Mouse (Mus musculus): Measurements from ENCODE around the gene Ncor1. TPM values are rescaled to one million over a fixed set of nuclear protein-coding genes. Genes with fewer than 3 reads are reported as not detected.
"Not testable (repeated sequence)": the region's sequence is repeated elsewhere in the genome, so short reads cannot be mapped to it uniquely, and the experiment has no call there.

Gene Ncor1
- total RNA-seq, 2 experiments from 2014 or later, result 126 TPM

- intact Hi-C loops (cut with DNase I), result no loop called here
- DNase-seq (ENCODE audit: low spot score), result no peak
These were observed 5.0 kb upstream of the Ncor1 start for GRCm38 (mm10) chr11:62463225-62463915.

- intact Hi-C loops (cut with DNase I); DNase-seq (ENCODE audit: low spot score): not testable (repeated sequence)
These were observed 4.2 kb upstream of the Ncor1 start for GRCm38 (mm10) chr11:62462529-62462928.

GRCm38 (mm10) chr11:62458780-62459179, 439 bp upstream of the Ncor1 start:
- intact Hi-C loops (cut with DNase I), result loop anchor here (5.0 kb wide), 2 partner anchors 79 to 94 kb away; partner anchors contain the start of genes Cenpv and Ubb

GRCm38 (mm10) chr11:62457891-62458270, 460 bp downstream of the Ncor1 start:
- no peak for DNase-seq (ENCODE audit: low spot score)
- intact Hi-C loops (cut with DNase I), result loop anchor here (2.0 to 5.0 kb wide), 3 partner anchors 37 to 94 kb away; partner anchors contain the start of genes Cenpv and Ubb

More at GRCm38 (mm10) chr11:62458780-62459179, 439 bp upstream of the Ncor1 start:
- DNase-seq (ENCODE audit: low spot score), result no peak

- intact Hi-C loops (cut with DNase I), result loop anchor here (2.0 to 5.0 kb wide), 3 partner anchors 37 to 95 kb away; partner anchors contain the start of genes Cenpv and Ubb
- peak; percentile 86 for DNase-seq (ENCODE audit: low spot score)
These were observed 975 bp downstream of the Ncor1 start for GRCm38 (mm10) chr11:62457241-62457890.

GRCm38 (mm10) chr11:62456483-62457172, 1.7 kb downstream of the Ncor1 start:
- intact Hi-C loops (cut with DNase I), result loop anchor here (2.0 to 5.0 kb wide), 3 partner anchors 38 to 96 kb away; partner anchors contain the start of genes Cenpv and Ubb
- DNase-seq (ENCODE audit: low spot score), result peak; percentile 3

- intact Hi-C loops (cut with DNase I), result loop anchor here (2.0 to 5.0 kb wide), 3 partner anchors 39 to 96 kb away; partner anchors contain the start of genes Cenpv and Ubb
- no peak for DNase-seq (ENCODE audit: low spot score)
These were observed 2.3 kb downstream of the Ncor1 start for GRCm38 (mm10) chr11:62456021-62456482.

- intact Hi-C loops (cut with DNase I), result loop anchor here (5.0 kb wide), 2 partner anchors 82 to 97 kb away; partner anchors contain the start of genes Cenpv and Ubb
- no peak for DNase-seq (ENCODE audit: low spot score)
These were observed 3.1 kb downstream of the Ncor1 start for GRCm38 (mm10) chr11:62455193-62455592.

- DNase-seq (ENCODE audit: low spot score), result no peak
- intact Hi-C loops (cut with DNase I), result no loop called here
These were observed 9.4 kb downstream of the Ncor1 start for GRCm38 (mm10) chr11:62448971-62449370.

GRCm38 (mm10) chr11:62445799-62446198, 12.5 kb downstream of the Ncor1 start:
- intact Hi-C loops (cut with DNase I), result no loop called here
- no peak for DNase-seq (ENCODE audit: low spot score)

- intact Hi-C loops (cut with DNase I), result no loop called here
- DNase-seq (ENCODE audit: low spot score), result no peak
These were observed 17.5 kb downstream of the Ncor1 start for GRCm38 (mm10) chr11:62440670-62441315.

GRCm38 (mm10) chr11:62432211-62432610, 26.1 kb downstream of the Ncor1 start:
- DNase-seq (ENCODE audit: low spot score), result no peak
- intact Hi-C loops (cut with DNase I), result no loop called here

- no peak for DNase-seq (ENCODE audit: low spot score)
- intact Hi-C loops (cut with DNase I), result no loop called here
These were observed 31.2 kb downstream of the Ncor1 start for GRCm38 (mm10) chr11:62427105-62427504.

GRCm38 (mm10) chr11:62426266-62426665, 32.1 kb downstream of the Ncor1 start:
- no peak for DNase-seq (ENCODE audit: low spot score)
- intact Hi-C loops (cut with DNase I), result no loop called here

GRCm38 (mm10) chr11:62424525-62424924, 33.8 kb downstream of the Ncor1 start:
- no peak for DNase-seq (ENCODE audit: low spot score)
- intact Hi-C loops (cut with DNase I), result loop anchor here (5.0 kb wide), 1 partner anchor 73 kb away; no protein-coding TSS in a partner anchor

- intact Hi-C loops (cut with DNase I), result no loop called here
- no peak for DNase-seq (ENCODE audit: low spot score)
These were observed 43.3 kb downstream of the Ncor1 start for GRCm38 (mm10) chr11:62415026-62415425.

- intact Hi-C loops (cut with DNase I), result no loop called here
- no peak for DNase-seq (ENCODE audit: low spot score)
These were observed 48.7 kb downstream of the Ncor1 start for GRCm38 (mm10) chr11:62409611-62410010.

- intact Hi-C loops (cut with DNase I), result no loop called here
- DNase-seq (ENCODE audit: low spot score), result no peak
These were observed 49.5 kb downstream of the Ncor1 start for GRCm38 (mm10) chr11:62408848-62409247.

GRCm38 (mm10) chr11:62396405-62396804, 61.9 kb downstream of the Ncor1 start:
- DNase-seq (ENCODE audit: low spot score), result no peak
- intact Hi-C loops (cut with DNase I), result loop anchor here (2.0 to 5.0 kb wide), 2 partner anchors 101 to 178 kb away; partner anchors contain the start of gene Trpv2

GRCm38 (mm10) chr11:62388331-62388679, 70.0 kb downstream of the Ncor1 start:
- no peak for DNase-seq (ENCODE audit: low spot score)
- intact Hi-C loops (cut with DNase I), result no loop called here
